Mouse (Mus musculus): Measurements from ENCODE around the gene Ano6. TPM values are rescaled to one million over a fixed set of nuclear protein-coding genes. Genes with fewer than 3 reads are reported as not detected.

The Ano6 gene
- polyA plus RNA-seq, 1 experiment from 2014 or later: 7.8 TPM

DNA sequence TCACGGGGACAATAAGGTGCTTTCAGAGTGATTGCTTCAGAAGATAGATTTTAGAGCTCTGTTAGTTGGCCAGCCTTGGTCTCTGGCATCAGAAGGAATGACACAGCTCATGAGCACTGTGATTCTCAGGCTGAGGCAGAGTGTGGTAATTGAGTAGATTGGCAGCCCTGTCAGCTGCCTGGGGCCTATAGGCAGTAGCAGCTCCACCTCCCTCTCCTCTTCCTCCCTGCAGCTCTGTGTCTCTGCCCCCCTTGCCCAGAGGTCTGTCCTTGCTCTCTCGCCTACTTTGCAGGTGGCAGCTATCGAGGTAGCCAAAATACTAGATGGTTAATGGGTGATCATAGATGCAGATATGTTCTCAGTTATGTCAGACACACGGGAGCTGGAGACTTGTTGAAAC, 77.5 kb downstream of the Ano6 start:
- WGBS (ENCODE audit: insufficient replicate concordance): 62% methylated on average over 4 of the region's 4 CpGs

DNA sequence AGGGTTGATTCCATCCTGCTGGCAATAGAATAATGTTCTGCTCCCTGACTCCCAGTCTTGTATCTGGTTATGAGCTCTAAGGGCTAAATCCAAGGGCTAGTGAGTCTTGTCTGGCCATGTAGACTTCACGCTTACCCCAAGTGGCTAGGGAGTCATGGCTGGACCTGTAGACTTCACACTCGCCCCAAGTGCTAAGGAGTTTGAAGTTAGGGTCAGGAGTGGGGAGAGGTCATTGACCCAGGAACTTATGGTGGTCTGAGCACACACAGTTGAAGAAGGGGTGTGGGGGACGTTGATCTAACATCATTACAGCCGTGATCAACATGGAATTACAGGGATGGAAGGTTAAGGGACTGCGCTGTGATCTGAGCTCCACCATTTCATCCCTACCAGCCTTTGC, 79.0 kb downstream of the Ano6 start:
- no peak overlapping the region for H3K9ac ChIP-seq
- H3K27ac ChIP-seq: no peak overlapping the region
- no peaks in the 10 kb centered on the region for H3K9me3 ChIP-seq (replicated peaks)
- 77% methylated on average over 5 of the region's 5 CpGs for WGBS (ENCODE audit: insufficient replicate concordance)
- ATAC-seq (ENCODE audit: low read depth) (no peak), DNase-seq (no peak)
- no peak overlapping the region for H3K4me3 ChIP-seq (replicated peaks)
- peaks cover 2% of the 10 kb centered on the region; the same call in 1 of the 2 replicates for H3K36me3 ChIP-seq
- peaks cover 29% of the 10 kb centered on the region for H3K4me1 ChIP-seq (replicated peaks)
- H3K27me3 ChIP-seq: no peaks in the 10 kb centered on the region
- no peak overlapping the region for H3K4me2 ChIP-seq

More for the DNA sequence above, 77.5 kb downstream of the Ano6 start:
- Histone ChIP-seq H3K4me2 (no peak overlapping the region), H3K9ac (no peak overlapping the region), H3K27ac (no peak overlapping the region), H3K27me3 (no peaks in the 10 kb centered on the region), H3K4me3 (replicated peaks) (no peak overlapping the region), H3K9me3 (replicated peaks) (no peaks in the 10 kb centered on the region), H3K36me3 (peaks cover 2% of the 10 kb centered on the region; the same call in 1 of the 2 replicates), H3K4me1 (replicated peaks) (peaks cover 21% of the 10 kb centered on the region)
- no peak for ATAC-seq (ENCODE audit: low read depth)
- no peak for DNase-seq

DNA sequence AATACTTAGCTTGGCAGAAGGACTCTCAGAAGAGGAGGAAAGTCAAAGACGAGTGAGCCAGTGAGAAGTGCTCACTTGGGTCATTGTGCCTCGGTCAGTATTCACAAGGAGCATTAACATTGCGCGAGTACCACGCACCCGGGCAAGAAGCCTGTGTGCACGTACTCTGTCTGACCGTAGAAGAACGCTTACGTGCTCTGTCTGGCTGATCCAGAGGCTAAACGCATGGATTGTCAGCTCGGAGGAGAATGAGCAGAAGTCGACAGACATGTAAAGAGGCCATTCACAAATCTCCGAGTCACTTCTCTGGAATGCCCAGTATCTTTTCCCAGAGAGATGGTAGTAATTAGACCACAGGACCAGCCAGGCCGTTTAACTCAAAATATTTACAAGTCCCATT, 81.0 kb downstream of the Ano6 start:
- WGBS (ENCODE audit: insufficient replicate concordance): 77% methylated on average over 15 of the region's 15 CpGs
- Histone ChIP-seq H3K4me2 (no peak overlapping the region), H3K27me3 (no peaks in the 10 kb centered on the region), H3K27ac (no peak overlapping the region), H3K36me3 (no peaks in the 10 kb centered on the region), H3K9me3 (replicated peaks) (no peaks in the 10 kb centered on the region), H3K9ac (no peak overlapping the region), H3K4me1 (replicated peaks) (peaks cover 29% of the 10 kb centered on the region), H3K4me3 (replicated peaks) (no peak overlapping the region)
- DNase-seq: no peak
- ATAC-seq (ENCODE audit: low read depth): no peak

DNA sequence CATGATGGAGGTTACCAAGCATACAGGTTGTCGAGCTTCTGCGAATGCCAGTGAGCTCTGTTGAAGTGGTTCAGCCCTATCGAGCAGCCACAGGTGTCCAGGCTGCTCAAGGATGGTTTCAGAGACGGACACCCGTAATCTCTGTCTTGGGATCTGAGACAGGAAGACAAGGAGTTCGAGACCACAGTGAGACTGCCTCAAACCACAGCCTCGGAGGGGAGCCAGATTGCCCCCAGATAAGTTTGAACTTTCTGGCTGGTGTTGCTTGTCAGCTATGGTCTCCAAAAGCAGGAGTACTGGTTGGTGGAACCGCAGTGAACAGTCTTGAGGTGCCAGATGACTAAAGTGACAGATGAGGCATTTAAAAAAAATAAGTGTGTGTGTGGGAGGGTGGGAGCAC, 81.8 kb downstream of the Ano6 start:
- no peak overlapping the region for H3K4me3 ChIP-seq (replicated peaks)
- H3K36me3 ChIP-seq: no peaks in the 10 kb centered on the region
- no peak overlapping the region for H3K9ac ChIP-seq
- ATAC-seq (ENCODE audit: low read depth) (peak; percentile 47), DNase-seq (no peak)
- 22% methylated on average over 8 of the region's 8 CpGs for WGBS (ENCODE audit: insufficient replicate concordance)
- no peaks in the 10 kb centered on the region for H3K9me3 ChIP-seq (replicated peaks)
- no peak overlapping the region for H3K4me2 ChIP-seq
- H3K4me1 ChIP-seq (replicated peaks): peaks cover 29% of the 10 kb centered on the region
- no peaks in the 10 kb centered on the region for H3K27me3 ChIP-seq
- H3K27ac ChIP-seq: no peak overlapping the region

DNA sequence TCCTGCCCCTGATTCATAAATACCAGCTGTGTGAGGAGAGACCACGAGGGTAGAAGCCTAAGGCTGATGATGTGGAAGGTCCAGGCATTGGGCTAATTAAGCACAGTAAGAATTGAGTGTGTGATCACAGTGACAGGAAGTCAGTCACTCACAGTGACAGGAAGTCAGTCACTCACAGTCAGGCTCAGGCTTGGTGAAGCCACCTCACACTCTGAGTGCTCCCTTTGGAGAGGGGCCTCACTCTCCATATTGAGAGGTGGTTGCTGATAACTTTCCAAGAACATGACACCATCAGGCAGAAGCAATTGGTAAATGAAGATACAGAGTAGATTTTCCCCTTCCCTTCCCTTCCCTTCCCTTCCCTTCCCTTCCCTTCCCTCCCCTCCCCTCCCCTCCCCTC, 82.6 kb downstream of the Ano6 start:
- Histone ChIP-seq H3K4me1 (replicated peaks) (peaks cover 29% of the 10 kb centered on the region), H3K27me3 (no peaks in the 10 kb centered on the region), H3K4me2 (no peak overlapping the region), H3K9ac (no peak overlapping the region), H3K9me3 (replicated peaks) (no peaks in the 10 kb centered on the region), H3K36me3 (no peaks in the 10 kb centered on the region), H3K4me3 (replicated peaks) (no peak overlapping the region), H3K27ac (no peak overlapping the region; the same call in 1 of the 2 replicates)
- no peak for DNase-seq
- peak; percentile 52; the same call in 1 of the 2 replicates for ATAC-seq (ENCODE audit: low read depth)
- WGBS (ENCODE audit: insufficient replicate concordance): 18% methylated on average over 1 of the region's 1 CpGs

DNA sequence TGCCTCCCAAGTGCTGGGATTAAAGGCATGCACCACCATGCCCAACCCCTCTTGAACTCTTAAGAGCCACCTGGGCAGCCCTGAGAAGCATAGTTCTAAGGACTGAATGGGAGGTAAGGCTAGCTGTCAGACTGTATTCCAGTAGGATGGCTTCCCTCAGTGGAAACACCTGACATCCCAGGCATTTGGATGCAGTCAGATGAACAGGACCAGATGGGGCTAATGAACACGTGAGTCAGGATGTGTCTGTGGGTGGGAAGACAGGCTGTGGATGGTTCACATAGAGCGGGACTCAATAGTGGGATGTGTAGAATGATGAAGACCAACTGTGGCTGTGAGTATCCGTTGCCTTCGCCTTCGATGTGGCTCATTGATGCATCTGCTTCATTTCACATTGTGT, 83.6 kb downstream of the Ano6 start:
- H3K4me3 ChIP-seq (replicated peaks): no peak overlapping the region
- H3K27me3 ChIP-seq: no peaks in the 10 kb centered on the region
- 85% methylated on average over 5 of the region's 5 CpGs for WGBS (ENCODE audit: insufficient replicate concordance)
- no peak overlapping the region for H3K27ac ChIP-seq
- H3K4me2 ChIP-seq: no peak overlapping the region
- H3K4me1 ChIP-seq (replicated peaks): peaks cover 33% of the 10 kb centered on the region
- no peaks in the 10 kb centered on the region for H3K36me3 ChIP-seq
- H3K9me3 ChIP-seq (replicated peaks): no peaks in the 10 kb centered on the region
- H3K9ac ChIP-seq: no peak overlapping the region
- no peak for DNase-seq
- ATAC-seq (ENCODE audit: low read depth): no peak

DNA sequence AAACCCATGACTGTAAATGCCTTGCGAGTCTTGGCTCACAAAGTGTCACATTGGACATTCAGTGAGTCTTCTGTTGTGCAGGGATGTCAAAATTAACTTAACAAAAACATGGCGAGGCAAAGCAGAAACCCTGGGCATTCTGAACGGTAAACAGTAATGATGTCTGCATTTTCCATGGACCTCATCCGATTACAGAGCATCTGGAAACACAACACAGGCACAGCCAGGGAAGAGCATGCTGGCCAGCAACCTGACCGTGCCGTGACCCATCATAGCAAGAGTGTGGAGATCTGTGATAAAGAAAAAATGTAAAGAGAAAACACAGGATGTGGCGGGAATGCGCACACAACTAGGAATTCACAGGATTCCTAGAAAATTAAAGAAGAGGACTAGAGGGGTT, 84.1 kb downstream of the Ano6 start:
- Histone ChIP-seq H3K36me3 (no peaks in the 10 kb centered on the region), H3K4me1 (replicated peaks) (peaks cover 35% of the 10 kb centered on the region), H3K9ac (no peak overlapping the region), H3K4me3 (replicated peaks) (no peak overlapping the region), H3K4me2 (no peak overlapping the region), H3K27me3 (no peaks in the 10 kb centered on the region), H3K9me3 (replicated peaks) (no peaks in the 10 kb centered on the region), H3K27ac (no peak overlapping the region)
- ATAC-seq (ENCODE audit: low read depth) (no peak), DNase-seq (no peak)
- 75% methylated on average over 8 of the region's 8 CpGs for WGBS (ENCODE audit: insufficient replicate concordance)

DNA sequence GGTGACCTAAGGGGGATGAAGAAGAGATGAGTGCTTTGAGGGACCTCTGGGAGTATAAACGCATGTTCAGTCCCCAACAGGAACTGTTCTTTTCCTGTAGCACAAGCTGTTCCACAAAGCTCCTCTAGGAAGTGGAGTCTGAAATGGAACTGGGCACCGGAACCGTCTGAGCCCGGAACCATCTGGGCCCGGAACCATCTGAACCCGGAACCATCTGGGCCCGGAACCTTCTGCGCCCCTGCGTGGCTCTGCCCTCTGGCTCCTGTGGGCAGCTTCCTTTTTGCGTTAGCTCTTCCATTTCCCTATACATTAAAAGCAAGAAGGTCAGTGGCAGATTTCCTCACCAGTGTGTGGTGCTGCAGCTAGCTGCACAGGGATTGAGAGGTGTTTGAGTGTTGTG, 85.3 kb downstream of the Ano6 start:
- no peaks in the 10 kb centered on the region for H3K36me3 ChIP-seq
- no peak for DNase-seq

DNA sequence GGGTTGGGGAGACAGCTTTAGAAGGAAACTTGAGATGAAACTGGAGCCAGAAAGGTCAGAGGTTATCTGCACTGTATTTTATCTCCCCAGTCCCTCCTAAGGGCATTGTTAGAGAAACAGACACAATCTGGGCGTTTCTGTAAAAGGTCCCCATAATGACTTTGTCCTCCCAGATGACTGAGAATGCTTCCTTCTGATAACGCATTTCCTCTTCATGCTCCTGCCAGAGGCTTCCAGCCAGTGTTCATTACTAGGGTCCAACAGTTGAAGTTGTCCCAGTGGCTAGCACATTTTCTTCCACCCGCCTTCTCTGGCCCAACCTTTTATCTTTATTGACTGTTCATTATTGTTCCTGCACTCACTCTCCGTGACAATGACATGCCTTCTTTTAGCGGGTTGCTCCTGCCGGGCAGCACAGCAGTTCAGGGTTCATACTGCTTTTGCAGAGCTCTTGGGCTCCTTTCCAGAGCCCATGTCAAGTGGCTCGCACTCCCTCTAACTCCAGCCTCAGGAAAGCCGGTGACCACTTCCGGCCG, 90.0 kb downstream of the Ano6 start:
- peak overlapping the region; percentile 68 for H3K27ac ChIP-seq
- H3K4me3 ChIP-seq (replicated peaks): no peak overlapping the region
- H3K27me3 ChIP-seq: no peaks in the 10 kb centered on the region
- 9% methylated on average over 10 of the region's 10 CpGs for WGBS (ENCODE audit: insufficient replicate concordance)
- H3K9ac ChIP-seq: peak overlapping the region; percentile 33
- H3K9me3 ChIP-seq (replicated peaks): no peaks in the 10 kb centered on the region
- no peaks in the 10 kb centered on the region for H3K36me3 ChIP-seq
- DNase-seq (peak; percentile 31), ATAC-seq (ENCODE audit: low read depth) (no peak)
- peaks cover 62% of the 10 kb centered on the region for H3K4me1 ChIP-seq (replicated peaks)
- peak overlapping the region; percentile 36 for H3K4me2 ChIP-seq

More for the DNA sequence above, 85.3 kb downstream of the Ano6 start:
- no peak for ATAC-seq (ENCODE audit: low read depth)
- H3K9ac ChIP-seq: no peak overlapping the region
- 68% methylated on average over 10 of the region's 10 CpGs for WGBS (ENCODE audit: insufficient replicate concordance)
- no peaks in the 10 kb centered on the region for H3K27me3 ChIP-seq
- peaks cover 47% of the 10 kb centered on the region for H3K4me1 ChIP-seq (replicated peaks)
- no peak overlapping the region for H3K4me3 ChIP-seq (replicated peaks)
- 0 out of 2 replicates have a peak overlapping the region, but pooled peaks have one; percentile 4 for H3K27ac ChIP-seq
- no peaks in the 10 kb centered on the region for H3K9me3 ChIP-seq (replicated peaks)
- H3K4me2 ChIP-seq: no peak overlapping the region

DNA sequence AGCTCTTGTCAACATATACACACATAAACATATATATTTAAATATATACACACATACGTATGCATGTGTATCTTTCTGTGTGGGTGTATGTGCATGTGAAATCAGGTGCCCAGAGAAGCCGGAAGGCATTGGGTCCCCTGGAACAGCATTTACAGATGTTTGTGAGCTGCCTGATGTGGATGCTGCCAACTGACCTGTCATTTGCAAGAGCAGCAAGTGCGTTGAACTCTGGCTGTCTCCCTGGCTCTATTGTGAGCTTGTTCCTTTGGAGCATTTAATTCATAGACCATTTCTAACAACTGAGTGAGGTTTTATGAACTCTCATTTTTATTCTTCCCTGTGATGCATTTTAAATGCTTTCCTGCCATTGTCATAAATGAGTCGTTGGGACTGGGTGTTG, 91.8 kb downstream of the Ano6 start:
- H3K4me1 ChIP-seq (replicated peaks): peaks cover 80% of the 10 kb centered on the region
- no peaks in the 10 kb centered on the region for H3K27me3 ChIP-seq
- ATAC-seq (ENCODE audit: low read depth): no peak
- no peaks in the 10 kb centered on the region for H3K9me3 ChIP-seq (replicated peaks)
- H3K4me3 ChIP-seq (replicated peaks): no peak overlapping the region
- DNase-seq: no peak
- H3K9ac ChIP-seq: peak overlapping the region; percentile 71
- H3K4me2 ChIP-seq: peak overlapping the region; percentile 67
- no peaks in the 10 kb centered on the region for H3K36me3 ChIP-seq
- 85% methylated on average over 4 of the region's 4 CpGs for whole genome bisulfite sequencing (ENCODE audit: insufficient replicate concordance)
- H3K27ac ChIP-seq: peak overlapping the region; percentile 99

DNA sequence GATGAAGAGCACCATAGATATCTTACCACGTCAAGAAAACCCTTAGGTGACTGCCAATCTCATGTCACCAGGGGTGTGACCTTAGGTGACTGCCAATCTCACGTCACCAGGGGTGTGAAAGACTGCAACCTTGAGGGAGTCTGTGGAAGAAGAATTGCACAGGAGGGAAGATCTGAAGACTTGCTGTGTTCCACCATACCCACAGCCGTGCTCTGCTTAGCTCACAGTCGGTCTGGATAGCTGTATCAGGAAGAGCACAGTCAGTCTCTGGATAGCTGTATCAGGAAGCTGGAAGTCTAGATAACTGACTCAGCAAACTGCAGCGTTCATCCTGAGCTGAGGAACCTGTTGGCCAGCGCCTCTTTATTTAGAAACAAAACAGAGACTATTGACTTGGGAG, 92.9 kb downstream of the Ano6 start:
- Histone ChIP-seq H3K4me3 (replicated peaks) (peak overlapping the region; percentile 43), H3K36me3 (no peaks in the 10 kb centered on the region), H3K27ac (peak overlapping the region; percentile 99), H3K9me3 (replicated peaks) (no peaks in the 10 kb centered on the region), H3K27me3 (no peaks in the 10 kb centered on the region), H3K4me1 (replicated peaks) (peaks cover 90% of the 10 kb centered on the region), H3K4me2 (peak overlapping the region; percentile 67), H3K9ac (peak overlapping the region; percentile 71)
- DNase-seq (peak; percentile 81), ATAC-seq (ENCODE audit: low read depth) (peak; percentile 96)
- WGBS (ENCODE audit: insufficient replicate concordance): 7% methylated on average over 6 of the region's 6 CpGs

All from liver, embryonic 13.5 days (tissue).